Mouse (Mus musculus) limb, embryonic 10.5 days (tissue): ENCODE measurements around the gene Ubr2. TPM values are rescaled to one million over a fixed set of nuclear protein-coding genes. Genes with fewer than 3 reads are reported as not detected.

Experiments
- DNase-seq: peaks from one replicate; pipeline ENCODE4 v3.0.0-alpha.2; 2017; ENCODE audit warnings: low spot score
- H3K27ac ChIP-seq: fragments of 300-500 bp; sonication (generic); 2 replicates; pipeline ENCODE4 v1.5.1; 2016; ENCODE audit warnings: mild to moderate bottlenecking
- H3K27me3 ChIP-seq: fragments of 300-500 bp; sonication (generic); 2 replicates; pipeline ENCODE4 v1.6.1; 2016; ENCODE audit warnings: low read depth, mild to moderate bottlenecking; ENCODE audit not compliant: poor library complexity, severe bottlenecking
- H3K36me3 ChIP-seq: fragments of 300-500 bp; sonication (generic); 2 replicates; pipeline ENCODE4 v1.6.1; 2016; ENCODE audit warnings: mild to moderate bottlenecking, moderate library complexity
- H3K4me1 ChIP-seq: fragments of 300-500 bp; sonication (generic); 2 replicates; pipeline ENCODE4 v1.6.1; 2016
- H3K4me3 ChIP-seq: fragments of 300-500 bp; sonication (generic); 2 replicates; pipeline ENCODE4 v1.5.1; 2016; ENCODE audit warnings: mild to moderate bottlenecking, moderate library complexity
- H3K9me3 ChIP-seq: fragments of 300-500 bp; sonication (generic); replicated peaks from 2 replicates; pipeline ENCODE4 v1.6.1; 2016; ENCODE audit warnings: mild to moderate bottlenecking
- WGBS: fragments of 180-500 bp; shearing (Covaris S2); methylation state at CpG from one replicate; pipeline ENCODE4 v1.1.7; 2016; 5-methylcytosine and 5-hydroxymethylcytosine counted together
- polyA plus RNA-seq: library from polyadenylated mRNA; unstranded; fragments of >200 nt; fragmentation: Nextera tagmentation; extraction: Ambion mirVana; gene quantifications from 2 replicates; pipeline ENCODE4 v1.2.1, GENCODE M21; 2016

Ubr2 gene
- polyA plus RNA-seq, 1 experiment from 2014 or later, result 18.5 TPM

DNA sequence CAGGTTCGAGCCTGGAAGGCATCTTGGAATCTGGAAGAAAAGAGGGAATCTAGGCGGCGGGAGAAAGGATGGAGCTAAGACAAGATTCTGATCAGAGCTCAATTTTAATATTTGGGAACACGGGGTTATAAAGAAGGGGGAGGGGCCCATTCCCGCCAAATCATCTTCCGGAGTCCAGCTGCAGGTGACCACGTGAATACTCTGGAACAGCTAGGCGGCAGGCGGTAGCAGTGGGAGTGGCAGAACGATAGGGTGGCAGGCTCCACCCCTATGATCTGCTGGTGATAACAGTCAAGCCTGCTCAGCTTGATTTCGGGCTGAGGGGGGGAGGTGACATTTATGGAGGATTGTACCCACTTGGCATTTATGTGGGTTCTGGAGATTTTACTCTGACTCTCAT, 2.5 kb upstream of the Ubr2 start:
- H3K27ac ChIP-seq, result no peak overlapping the region
- 47% methylated on average over 11 of the region's 11 CpGs for WGBS
- no peaks in the 10 kb centered on the region for H3K27me3 ChIP-seq
- H3K9me3 ChIP-seq, result no peaks in the 10 kb centered on the region
- no peak for DNase-seq
- H3K4me3 ChIP-seq, result no peak overlapping the region
- H3K36me3 ChIP-seq, result no peaks in the 10 kb centered on the region
- H3K4me1 ChIP-seq, result peaks cover 13% of the 10 kb centered on the region

- Histone ChIP-seq H3K36me3 (peaks cover 8% of the 10 kb centered on the region), H3K4me3 (no peak overlapping the region), H3K27ac (no peak overlapping the region), H3K9me3 (no peaks in the 10 kb centered on the region), H3K27me3 (no peaks in the 10 kb centered on the region), H3K4me1 (peaks cover 17% of the 10 kb centered on the region)
- no peak for DNase-seq
- WGBS, result 91% methylated on average over 1 of the region's 1 CpGs
These were observed 1.3 kb upstream of the Ubr2 start for GRCm38 (mm10) chr17:47011661-47012043.

DNA sequence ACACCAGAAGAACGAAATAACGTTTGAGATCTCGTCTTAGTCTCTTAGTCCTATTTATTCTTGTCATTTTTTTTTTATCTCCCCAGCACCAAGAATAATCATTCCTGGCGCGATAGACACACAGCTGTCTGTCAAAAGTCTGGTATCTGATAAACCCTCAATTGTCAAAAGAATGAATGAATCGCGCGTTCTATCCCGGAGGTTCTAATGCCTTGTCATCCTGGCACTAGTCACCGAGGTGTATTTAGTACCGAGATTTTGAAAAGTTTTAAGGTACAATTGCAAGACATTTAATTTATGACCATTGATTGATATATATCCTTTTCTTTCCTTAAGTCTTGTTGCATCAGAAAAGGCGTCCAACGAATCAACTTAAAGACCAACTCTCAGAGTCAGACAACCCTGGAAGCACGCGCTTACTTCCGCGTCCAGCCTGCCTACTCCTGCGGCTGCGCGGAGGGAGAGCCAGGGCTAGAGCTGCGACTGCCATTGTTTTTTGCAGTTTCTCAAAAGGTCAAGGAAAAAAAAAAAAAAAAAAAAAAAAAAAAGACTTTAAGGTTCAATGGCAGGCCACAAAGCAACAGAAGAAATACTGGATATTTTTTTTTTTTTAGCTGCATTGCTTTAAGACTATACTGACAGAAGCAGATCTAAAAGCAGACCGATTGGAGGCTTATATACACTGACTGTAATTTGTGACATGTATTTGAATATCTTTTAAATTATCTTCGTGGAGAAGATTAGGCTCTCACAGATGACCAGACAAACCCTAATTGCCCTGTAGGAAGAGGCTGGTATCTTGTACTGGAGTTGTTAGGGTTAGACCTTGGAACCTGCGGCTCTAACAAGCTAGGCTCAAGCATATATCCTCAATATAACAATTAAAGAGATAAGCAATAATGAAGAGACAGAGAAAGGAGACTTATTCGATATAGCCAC, 635 bp upstream of the Ubr2 start:
- peak; percentile 74 for DNase-seq
- peak overlapping the region; percentile 87 for H3K4me3 ChIP-seq
- peaks cover 24% of the 10 kb centered on the region for H3K4me1 ChIP-seq
- H3K36me3 ChIP-seq, result peaks cover 10% of the 10 kb centered on the region
- H3K27me3 ChIP-seq, result no peaks in the 10 kb centered on the region
- peak overlapping the region; percentile 95 for H3K27ac ChIP-seq
- WGBS, result 15% methylated on average over 25 of the region's 25 CpGs
- no peaks in the 10 kb centered on the region for H3K9me3 ChIP-seq

- peak overlapping the region; percentile 95 for H3K27ac ChIP-seq
- H3K4me1 ChIP-seq, result peaks cover 31% of the 10 kb centered on the region
- H3K4me3 ChIP-seq, result peak overlapping the region; percentile 87
- peaks cover 11% of the 10 kb centered on the region for H3K36me3 ChIP-seq
- no peaks in the 10 kb centered on the region for H3K27me3 ChIP-seq
- no peak for DNase-seq
- 2% methylated on average over 13 of the region's 13 CpGs for WGBS
- H3K9me3 ChIP-seq, result no peaks in the 10 kb centered on the region
These were observed 834 bp downstream of the Ubr2 start for GRCm38 (mm10) chr17:47009546-47009897.

DNA sequence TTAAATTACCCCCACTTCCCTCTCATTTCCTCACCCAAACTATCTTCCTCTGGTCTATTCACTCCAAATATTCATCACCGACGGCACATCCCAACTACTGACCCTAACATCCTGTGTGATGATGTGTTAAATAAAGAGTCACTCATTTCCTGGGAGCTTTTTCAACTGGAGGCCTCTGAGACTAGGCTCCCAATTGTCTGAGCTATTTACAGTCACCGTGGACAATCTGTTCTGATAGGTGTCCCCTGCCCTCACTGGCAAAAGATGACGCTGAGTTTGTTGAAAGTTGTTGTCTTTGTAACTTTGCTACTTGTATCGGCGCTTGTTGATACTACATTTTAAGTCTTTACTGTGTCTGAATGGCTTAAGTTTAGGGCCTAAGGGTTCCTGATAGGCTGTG, 1.3 kb downstream of the Ubr2 start:
- WGBS, result 28% methylated on average over 6 of the region's 6 CpGs
- Histone ChIP-seq H3K4me1 (peaks cover 32% of the 10 kb centered on the region), H3K27me3 (no peaks in the 10 kb centered on the region), H3K27ac (peak overlapping the region; percentile 95; the same call in 1 of the 2 replicates), H3K36me3 (peaks cover 14% of the 10 kb centered on the region), H3K9me3 (no peaks in the 10 kb centered on the region), H3K4me3 (peak overlapping the region; percentile 87)
- no peak for DNase-seq

- Histone ChIP-seq H3K4me1 (peaks cover 32% of the 10 kb centered on the region), H3K27ac (no peak overlapping the region), H3K36me3 (peaks cover 14% of the 10 kb centered on the region), H3K9me3 (no peaks in the 10 kb centered on the region), H3K4me3 (peak overlapping the region; percentile 87; the same call in 1 of the 2 replicates), H3K27me3 (no peaks in the 10 kb centered on the region)
- WGBS, result 44% methylated on average over 8 of the region's 8 CpGs
- no peak for DNase-seq
These were observed 1.9 kb downstream of the Ubr2 start for GRCm38 (mm10) chr17:47008506-47008905.

GRCm38 (mm10) chr17:47006741-47007140, 3.6 kb downstream of the Ubr2 start:
- peaks cover 14% of the 10 kb centered on the region for H3K36me3 ChIP-seq
- peaks cover 32% of the 10 kb centered on the region for H3K4me1 ChIP-seq
- H3K27ac ChIP-seq, result no peak overlapping the region
- H3K27me3 ChIP-seq, result no peaks in the 10 kb centered on the region
- 92% methylated on average over 9 of the region's 9 CpGs for WGBS
- no peak overlapping the region for H3K4me3 ChIP-seq
- no peak for DNase-seq
- H3K9me3 ChIP-seq, result no peaks in the 10 kb centered on the region

- H3K4me1 ChIP-seq, result peaks cover 32% of the 10 kb centered on the region
- H3K9me3 ChIP-seq, result no peaks in the 10 kb centered on the region
- no peak for DNase-seq
- H3K4me3 ChIP-seq, result no peak overlapping the region
- no peaks in the 10 kb centered on the region for H3K27me3 ChIP-seq
- 80% methylated on average over 7 of the region's 7 CpGs for whole genome bisulfite sequencing
- peaks cover 14% of the 10 kb centered on the region for H3K36me3 ChIP-seq
- H3K27ac ChIP-seq, result no peak overlapping the region
These were observed 4.5 kb downstream of the Ubr2 start for GRCm38 (mm10) chr17:47005741-47006405.

DNA sequence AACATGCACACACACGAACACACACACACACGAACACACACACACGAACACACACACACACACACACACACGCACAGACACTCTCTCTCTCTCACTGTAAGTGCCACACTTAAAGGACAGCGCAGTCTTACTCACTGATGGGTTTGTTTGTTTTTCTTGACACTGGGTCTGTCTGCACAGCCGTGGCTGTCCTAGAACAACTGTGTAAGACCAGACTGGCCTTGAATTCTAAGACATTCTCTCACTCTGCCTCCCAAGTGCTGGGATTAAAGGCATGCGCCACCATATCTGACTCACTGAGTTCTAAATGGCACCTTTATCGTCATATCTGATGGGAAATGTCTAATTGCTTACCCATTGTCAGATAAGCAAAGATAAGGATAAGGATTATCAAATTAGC, 7.1 kb downstream of the Ubr2 start:
- H3K9me3 ChIP-seq, result no peaks in the 10 kb centered on the region
- H3K27me3 ChIP-seq, result no peaks in the 10 kb centered on the region
- H3K4me3 ChIP-seq, result no peak overlapping the region
- DNase-seq, result no peak
- WGBS, result 89% methylated on average over 8 of the region's 8 CpGs
- peaks cover 37% of the 10 kb centered on the region for H3K36me3 ChIP-seq
- H3K27ac ChIP-seq, result no peak overlapping the region
- peaks cover 19% of the 10 kb centered on the region for H3K4me1 ChIP-seq

DNA sequence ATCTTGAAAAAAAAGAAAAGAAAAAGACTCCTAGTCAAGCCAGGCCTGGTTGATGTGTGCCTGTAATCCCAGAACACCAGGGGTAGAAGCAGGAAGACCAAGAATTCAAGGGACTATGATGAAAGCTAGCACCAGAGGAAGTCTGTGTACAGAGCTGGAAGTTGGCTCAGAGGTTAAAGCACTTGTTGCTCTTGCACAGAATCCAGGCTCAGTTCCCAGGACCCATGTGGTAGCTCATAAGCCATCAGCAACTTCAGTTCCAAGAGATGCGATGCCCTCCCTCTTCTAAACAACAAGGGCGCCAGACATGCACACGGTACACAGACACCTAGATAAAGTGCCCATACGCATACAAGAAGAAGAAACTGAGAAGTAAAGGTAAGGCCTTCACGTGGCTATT, 8.0 kb downstream of the Ubr2 start:
- Histone ChIP-seq H3K27me3 (no peaks in the 10 kb centered on the region), H3K4me1 (peaks cover 19% of the 10 kb centered on the region), H3K9me3 (no peaks in the 10 kb centered on the region), H3K4me3 (no peak overlapping the region), H3K27ac (no peak overlapping the region), H3K36me3 (peaks cover 45% of the 10 kb centered on the region)
- WGBS, result 92% methylated on average over 5 of the region's 5 CpGs
- no peak for DNase-seq

DNA sequence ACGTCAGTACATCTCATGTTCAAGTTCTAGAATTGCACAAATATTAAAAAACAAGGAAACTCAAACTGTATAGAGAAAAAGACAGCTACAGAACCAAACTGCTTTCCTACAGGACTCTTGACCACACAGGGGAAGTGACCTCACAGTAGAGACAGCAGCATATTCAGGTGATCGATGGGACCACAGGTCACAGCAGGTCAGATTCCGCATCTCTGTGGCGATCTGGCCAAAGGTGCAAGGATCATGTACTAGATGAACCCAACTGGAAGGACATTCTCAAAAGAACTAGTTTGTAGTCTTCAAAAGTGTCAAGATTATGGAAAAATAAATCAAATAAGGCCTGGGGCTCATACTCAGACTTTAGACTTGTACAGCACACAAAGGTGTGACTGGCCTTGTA, 11.5 kb downstream of the Ubr2 start:
- DNase-seq, result no peak
- H3K27me3 ChIP-seq, result no peaks in the 10 kb centered on the region
- 93% methylated on average over 4 of the region's 4 CpGs for WGBS
- H3K36me3 ChIP-seq, result peaks cover 64% of the 10 kb centered on the region
- H3K4me1 ChIP-seq, result 0 out of 2 replicates have a peak, but pooled peaks cover 4% of the 10 kb centered on the region
- no peaks in the 10 kb centered on the region for H3K9me3 ChIP-seq
- no peak overlapping the region for H3K27ac ChIP-seq
- no peak overlapping the region for H3K4me3 ChIP-seq

DNA sequence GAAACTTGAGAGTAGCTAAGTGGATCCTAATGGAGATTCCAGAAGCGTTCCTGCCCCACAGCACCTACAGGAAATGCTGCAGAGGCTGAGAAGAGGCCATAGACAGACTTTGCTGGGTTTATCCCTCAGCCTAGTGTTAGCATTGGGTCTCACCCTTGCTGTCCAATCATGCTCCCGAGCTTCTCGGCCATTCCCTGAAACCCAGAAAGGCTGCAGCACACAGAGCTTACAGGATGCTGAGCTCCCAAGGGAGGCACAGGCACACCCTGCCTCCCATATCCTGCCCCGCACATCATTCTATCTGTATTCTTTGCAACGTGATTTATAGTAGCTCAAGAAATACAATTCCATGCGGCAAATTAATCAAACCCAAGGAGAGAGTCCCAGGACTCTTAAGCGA, 13.9 kb downstream of the Ubr2 start:
- H3K27ac ChIP-seq, result no peak overlapping the region

GRCm38 (mm10) chr17:46995621-46996020, 14.7 kb downstream of the Ubr2 start:
- H3K4me1 ChIP-seq, result 0 out of 2 replicates have a peak, but pooled peaks cover 4% of the 10 kb centered on the region
- no peaks in the 10 kb centered on the region for H3K27me3 ChIP-seq
- 87% methylated on average over 3 of the region's 3 CpGs for WGBS
- no peak overlapping the region for H3K4me3 ChIP-seq
- peaks cover 96% of the 10 kb centered on the region for H3K36me3 ChIP-seq
- no peak overlapping the region for H3K27ac ChIP-seq
- DNase-seq, result no peak
- no peaks in the 10 kb centered on the region for H3K9me3 ChIP-seq

More for the DNA sequence above, 13.9 kb downstream of the Ubr2 start:
- H3K4me3 ChIP-seq, result no peak overlapping the region
- no peaks in the 10 kb centered on the region for H3K9me3 ChIP-seq
- H3K4me1 ChIP-seq, result 0 out of 2 replicates have a peak, but pooled peaks cover 4% of the 10 kb centered on the region
- H3K36me3 ChIP-seq, result peaks cover 87% of the 10 kb centered on the region
- WGBS, result 79% methylated on average over 7 of the region's 7 CpGs
- no peaks in the 10 kb centered on the region for H3K27me3 ChIP-seq
- no peak for DNase-seq
